Mouse (Mus musculus) gastrocnemius, postnatal 36 days (tissue): Measurements from ENCODE around the gene Kif17. TPM values are rescaled to one million over a fixed set of nuclear protein-coding genes. Genes with fewer than 3 reads are reported as not detected.
"Not testable (repeated sequence)": the region's sequence is repeated elsewhere in the genome, so short reads cannot be mapped to it uniquely, and the experiment has no call there.

Experiments used
- DNase-seq, 2 experiments: peaks; one replicate each; pipeline ENCODE4 v3.0.0; 2022
- intact Hi-C: fragments of 180-260 bp; cut with DNase I; formaldehyde crosslinking; loops from one replicate; pipeline ENCODE4 v1.15.1; 2025
- total RNA-seq, 2 experiments: library from RNA; stranded (reverse); gene quantifications; 2 replicates each; pipeline ENCODE4 v1.2.3; 2021

Gene Kif17
- total RNA-seq, 2 experiments from 2014 or later: not detected

DNA sequence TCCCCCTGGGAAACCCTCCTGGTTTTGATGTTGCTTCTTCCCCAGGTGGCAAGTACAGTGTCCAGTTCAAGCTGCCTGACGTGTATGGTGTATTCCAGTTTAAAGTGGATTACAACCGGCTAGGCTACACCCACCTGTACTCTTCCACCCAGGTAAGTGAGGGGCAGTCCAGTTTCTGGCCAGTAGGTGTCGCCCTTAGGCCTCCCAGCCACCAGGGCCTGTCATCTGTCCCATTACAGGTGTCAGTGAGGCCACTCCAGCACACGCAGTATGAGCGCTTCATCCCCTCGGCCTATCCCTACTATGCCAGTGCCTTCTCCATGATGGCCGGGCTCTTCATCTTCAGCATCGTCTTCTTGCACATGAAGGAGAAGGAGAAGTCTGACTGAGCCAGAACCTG, 61.4 kb downstream of the Kif17 start:
- no peak for DNase-seq
- intact Hi-C loops: no loop called here

- no peak for DNase-seq
- intact Hi-C loops: no loop called here
Measured at GRCm38 (mm10) chr4:138312105-138312504, 61.9 kb downstream of the Kif17 start.

GRCm38 (mm10) chr4:138313021-138313420, 62.8 kb downstream of the Kif17 start:
- intact Hi-C loops: no loop called here
- DNase-seq: no peak

GRCm38 (mm10) chr4:138313795-138314194, 63.6 kb downstream of the Kif17 start:
- intact Hi-C loops: no loop called here
- no peak for DNase-seq

DNA sequence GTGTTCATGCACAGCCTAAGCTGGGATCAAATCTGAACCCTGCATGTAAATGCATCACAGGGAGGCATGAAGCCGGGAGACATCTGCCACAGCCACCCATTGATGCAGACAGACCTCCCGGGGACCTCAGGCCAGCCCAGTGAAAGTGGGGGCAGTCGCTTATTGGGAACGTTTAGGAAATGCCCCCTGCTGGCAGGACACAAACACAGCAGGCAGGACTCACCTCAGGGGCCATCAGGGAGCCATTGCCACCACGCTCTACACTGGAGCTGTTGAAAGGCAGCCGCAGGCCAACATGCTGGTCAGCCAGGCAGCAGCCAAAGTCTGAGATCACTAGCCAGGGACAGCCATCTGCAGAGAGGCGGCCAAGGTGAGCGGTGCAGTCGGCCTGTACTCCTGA, 65.5 kb downstream of the Kif17 start:
- intact Hi-C loops: loop anchor here (5.0 kb wide), 2 partner anchors 67 to 112 kb away; no protein-coding TSS in a partner anchor

DNA sequence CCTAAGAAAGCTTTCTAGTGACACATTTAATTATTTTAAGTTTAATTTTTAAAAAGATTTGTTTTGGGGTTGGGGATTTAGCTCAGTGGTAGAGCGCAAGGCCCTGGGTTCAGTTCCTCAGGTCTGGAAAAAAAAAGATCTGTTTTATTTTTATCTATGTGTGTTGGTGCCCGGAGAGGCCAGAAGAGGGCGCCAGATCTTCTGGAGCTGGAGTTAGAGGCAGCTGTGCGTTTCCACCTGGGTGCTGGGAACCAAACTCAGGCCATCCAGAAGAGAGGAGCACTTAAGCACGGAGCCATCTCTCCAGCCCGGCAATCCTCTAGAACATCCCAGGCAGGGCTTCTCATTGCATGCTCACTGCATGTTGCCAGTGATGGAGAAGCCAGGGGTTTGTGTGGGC, 66.1 kb downstream of the Kif17 start:
- intact Hi-C loops: loop anchor here (5.0 kb wide), 2 partner anchors 66 to 111 kb away; no protein-coding TSS in a partner anchor
- DNase-seq: no peak

More for the DNA sequence above, 65.5 kb downstream of the Kif17 start:
- DNase-seq: no peak

DNA sequence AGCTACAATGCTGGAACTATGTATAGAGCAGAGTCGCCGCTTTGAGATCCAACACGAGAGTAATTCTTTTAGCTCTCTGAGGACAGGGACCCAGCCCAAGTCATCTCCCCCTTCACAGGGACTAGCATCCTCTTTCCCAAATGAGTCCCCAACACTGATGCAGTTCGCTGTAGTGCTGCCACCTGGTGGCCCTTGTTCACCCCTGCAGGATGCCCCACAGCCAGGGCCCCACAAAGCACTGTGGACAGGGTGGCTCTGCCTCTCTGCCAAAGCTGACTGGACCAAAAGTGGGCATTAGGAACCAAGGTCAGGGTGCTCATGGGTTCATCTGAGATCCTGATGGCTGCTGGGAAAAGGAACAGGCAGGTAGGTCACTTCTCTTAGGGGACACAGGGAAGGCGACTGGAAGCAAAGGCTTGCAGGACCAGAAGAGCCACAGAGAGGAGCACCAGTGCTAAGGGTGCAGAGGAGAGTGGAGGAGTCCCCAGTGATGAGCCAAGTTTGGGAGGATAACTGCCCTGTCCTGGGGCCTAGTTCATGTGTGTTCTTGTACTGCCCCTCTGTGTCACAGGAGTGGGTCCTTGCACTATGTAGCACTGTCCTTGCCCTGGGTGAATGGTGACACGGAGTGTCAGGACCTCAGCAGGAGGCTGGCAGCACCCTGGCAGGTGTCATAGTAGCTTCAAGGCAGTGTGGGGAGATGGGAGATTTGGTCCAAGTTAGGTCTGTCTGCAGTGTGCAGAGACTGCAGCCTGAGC, 68.5 kb downstream of the Kif17 start:
- no peak for DNase-seq
- intact Hi-C loops: loop anchor here (5.0 kb wide), 2 partner anchors 64 to 109 kb away; no protein-coding TSS in a partner anchor

- peak; percentile 68 to 86 for DNase-seq
- intact Hi-C loops: loop anchor here (5.0 kb wide), 2 partner anchors 63 to 108 kb away; no protein-coding TSS in a partner anchor
Measured at GRCm38 (mm10) chr4:138319508-138319907, 69.3 kb downstream of the Kif17 start.

DNA sequence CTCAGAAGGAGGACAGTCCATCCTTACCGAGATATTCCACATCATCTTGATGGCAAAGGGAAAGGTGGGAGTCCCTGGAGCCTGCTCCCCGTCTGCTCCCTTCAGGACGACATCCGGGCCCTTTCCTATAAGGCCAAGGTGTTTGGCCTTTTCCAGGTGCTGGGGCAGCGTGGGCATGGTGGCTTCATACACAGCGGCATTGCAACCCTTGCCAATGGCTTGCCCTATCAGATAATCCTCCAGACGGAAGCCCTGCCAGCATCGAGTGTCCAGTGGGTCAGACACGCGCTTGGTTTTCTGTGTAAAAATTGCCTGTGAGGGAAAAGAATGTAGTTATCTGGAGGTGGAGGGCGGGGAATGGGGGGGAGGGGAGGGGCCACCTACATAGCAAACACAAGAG, 70.5 kb downstream of the Kif17 start:
- no peak for DNase-seq
- intact Hi-C loops: no loop called here

DNA sequence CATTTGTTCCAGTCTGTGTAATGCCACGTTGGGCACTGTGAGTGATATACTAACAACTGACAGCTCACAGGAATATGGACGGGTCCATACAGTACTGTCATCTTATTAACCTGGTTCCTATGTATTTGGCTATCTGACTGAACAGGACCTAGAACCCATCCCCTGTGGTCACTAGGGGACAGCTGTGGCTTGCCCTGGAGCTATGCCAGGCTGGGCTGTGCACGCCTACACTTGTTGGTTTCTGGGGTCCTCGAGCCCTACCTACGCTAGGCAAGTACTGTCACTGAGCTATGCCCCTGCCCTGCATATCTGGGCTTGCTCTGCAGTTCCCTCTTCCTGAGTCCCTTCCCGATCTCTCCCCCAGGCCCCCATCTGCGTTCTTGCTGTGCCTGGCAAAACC, 71.3 kb downstream of the Kif17 start:
- no peak for DNase-seq
- intact Hi-C loops: no loop called here

GRCm38 (mm10) chr4:138322692-138323091, 72.5 kb downstream of the Kif17 start:
- DNase-seq: no peak
- intact Hi-C loops: no loop called here

GRCm38 (mm10) chr4:138323753-138324152, 73.5 kb downstream of the Kif17 start:
- intact Hi-C loops: no loop called here
- DNase-seq: no peak

DNA sequence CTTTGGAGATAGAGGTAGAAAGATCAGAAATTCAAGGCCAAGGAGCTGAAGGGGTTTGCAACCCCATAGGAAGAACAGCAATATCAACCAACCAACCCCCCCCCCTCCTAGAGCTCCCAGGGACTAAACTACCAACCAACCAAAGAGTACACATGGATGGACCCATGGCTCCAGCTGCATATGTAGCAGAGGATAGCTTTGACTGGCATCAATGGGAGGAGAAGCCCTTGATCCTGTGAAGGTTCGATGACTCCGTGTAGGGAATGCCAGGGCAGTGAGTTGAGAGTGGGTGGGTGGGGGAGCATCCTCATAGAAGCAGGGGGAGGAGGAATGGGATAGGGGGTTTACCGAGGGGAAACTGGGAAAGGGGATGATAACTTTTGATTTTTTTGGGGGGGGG, 74.2 kb downstream of the Kif17 start:
- intact Hi-C loops: no loop called here

DNA sequence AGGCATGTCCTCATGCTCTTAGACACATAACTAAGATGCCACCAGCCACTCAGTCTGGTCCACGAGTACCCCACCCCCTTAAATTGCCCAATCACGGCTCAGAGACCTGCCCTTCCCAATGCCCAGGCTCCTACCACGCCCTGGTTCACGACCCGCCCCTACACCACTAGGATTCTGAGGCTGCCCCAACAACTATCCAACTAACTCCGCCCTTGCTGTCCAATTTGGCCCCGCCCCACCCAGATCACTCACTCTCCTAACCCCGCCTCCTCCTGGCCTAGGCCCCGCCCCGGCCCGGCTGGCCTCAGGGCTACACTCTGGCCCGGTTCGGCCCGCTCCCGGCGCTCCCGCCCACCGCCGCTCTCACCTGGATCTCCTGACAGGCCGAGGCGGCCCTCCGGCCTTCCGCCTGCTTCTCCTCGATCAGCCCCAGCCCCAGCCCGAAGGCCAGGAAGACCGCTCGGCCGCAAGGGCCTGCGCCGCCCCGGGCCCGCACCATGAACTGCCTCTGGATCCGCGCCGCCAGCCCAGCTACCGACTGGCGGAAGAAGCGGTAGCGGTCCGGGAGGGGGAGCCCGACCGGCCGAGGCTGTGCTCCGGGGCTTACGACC, 75.3 kb downstream of the Kif17 start:
- intact Hi-C loops: loop anchor here (2.0 kb wide), 1 partner anchor 53 kb away; no protein-coding TSS in a partner anchor
- peak; percentile 98 for DNase-seq

More for the DNA sequence above, 74.2 kb downstream of the Kif17 start:
- DNase-seq: no peak

DNA sequence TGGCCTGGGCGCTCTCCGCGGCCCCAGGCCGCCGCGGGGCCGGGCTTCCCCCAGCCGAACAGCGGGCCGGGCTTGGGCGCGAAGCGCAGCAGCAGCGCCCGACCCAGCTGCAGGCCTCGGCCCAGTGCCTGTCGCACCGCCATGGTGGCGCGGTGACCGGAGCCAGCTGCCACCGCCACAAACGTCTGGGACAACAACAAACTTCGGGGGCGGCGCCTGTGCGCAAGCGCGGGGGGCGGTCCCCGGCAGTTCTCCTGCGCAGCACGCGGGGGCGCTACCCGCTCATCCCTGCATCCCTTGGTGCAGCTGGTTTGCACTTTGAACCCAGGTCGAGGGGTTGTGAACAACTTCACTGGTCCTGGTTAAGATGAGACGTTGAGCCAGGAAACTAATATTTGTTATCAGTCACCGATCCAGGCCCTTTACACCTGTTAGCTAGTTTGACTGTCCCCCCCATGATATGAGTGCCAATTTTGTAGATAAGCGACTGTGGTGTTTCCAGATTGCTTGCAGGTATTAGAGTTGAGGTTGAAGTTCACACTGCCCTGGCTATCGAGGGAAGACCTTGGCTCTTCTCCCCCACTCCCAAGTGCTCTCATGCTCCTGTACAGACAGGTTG, 76.0 kb downstream of the Kif17 start, which contains the start of gene Pink1:
Gene Pink1, minus strand, starts transcription at position 231 of the 619 bp plus-strand sequence.
- peak; percentile 87 to 95 for DNase-seq
- intact Hi-C loops: loop anchor here (2.0 kb wide), 1 partner anchor 53 kb away; no protein-coding TSS in a partner anchor

- not testable (repeated sequence) for DNase-seq
- intact Hi-C loops: loop anchor here (2.0 kb wide), 1 partner anchor 52 kb away; no protein-coding TSS in a partner anchor
Measured at GRCm38 (mm10) chr4:138327155-138327554, 76.9 kb downstream of the Kif17 start.

GRCm38 (mm10) chr4:138327891-138328470, 77.7 kb downstream of the Kif17 start:
- intact Hi-C loops: loop anchor here (2.0 kb wide), 2 partner anchors 45 to 51 kb away; no protein-coding TSS in a partner anchor
- no peak for DNase-seq

- intact Hi-C loops: no loop called here
- DNase-seq: no peak
Measured at GRCm38 (mm10) chr4:138330264-138330671, 80.0 kb downstream of the Kif17 start.

- peak in 1 of 2 experiments; percentile 47 for DNase-seq
Measured at GRCm38 (mm10) chr4:138331647-138332046, 81.4 kb downstream of the Kif17 start.

GRCm38 (mm10) chr4:138333135-138333534, 82.9 kb downstream of the Kif17 start:
- intact Hi-C loops: no loop called here
- no peak for DNase-seq

More at GRCm38 (mm10) chr4:138331647-138332046, 81.4 kb downstream of the Kif17 start:
- intact Hi-C loops: no loop called here
